Mouse (Mus musculus): ENCODE results near the gene Rdh5. TPM values are rescaled to one million over a fixed set of nuclear protein-coding genes. Genes with fewer than 3 reads are reported as not detected.

The Rdh5 gene
- polyA plus RNA-seq, 1 experiment from 2014 or later, result 19.7 TPM

GRCm38 (mm10) chr10:128902409-128902988 is 20.2 kb downstream of the Rdh5 start:
- Histone ChIP-seq H3K4me3 (ENCODE audit: low read depth, low read length) (no peak overlapping the region), H3K9me3 (ENCODE audit: control insufficient read depth, low read length) (no peaks in the 10 kb centered on the region), H3K9ac (replicated peaks; ENCODE audit: low read depth, low read length) (no peak overlapping the region), H3K4me2 (ENCODE audit: low read depth, low read length) (no peak overlapping the region), H3K27me3 (ENCODE audit: control insufficient read depth, insufficient read depth, low read length) (no peaks in the 10 kb centered on the region), H3K36me3 (ENCODE audit: control insufficient read depth, insufficient read depth, low read length) (no peaks in the 10 kb centered on the region), H3K4me1 (ENCODE audit: control insufficient read depth, insufficient read depth, low read length) (no peaks in the 10 kb centered on the region), H3K27ac (ENCODE audit: low read depth, low read length) (no peak overlapping the region)
- no peak for ATAC-seq (ENCODE audit: low read depth)
- 87% methylated on average over 3 of the region's 3 CpGs for WGBS

DNA sequence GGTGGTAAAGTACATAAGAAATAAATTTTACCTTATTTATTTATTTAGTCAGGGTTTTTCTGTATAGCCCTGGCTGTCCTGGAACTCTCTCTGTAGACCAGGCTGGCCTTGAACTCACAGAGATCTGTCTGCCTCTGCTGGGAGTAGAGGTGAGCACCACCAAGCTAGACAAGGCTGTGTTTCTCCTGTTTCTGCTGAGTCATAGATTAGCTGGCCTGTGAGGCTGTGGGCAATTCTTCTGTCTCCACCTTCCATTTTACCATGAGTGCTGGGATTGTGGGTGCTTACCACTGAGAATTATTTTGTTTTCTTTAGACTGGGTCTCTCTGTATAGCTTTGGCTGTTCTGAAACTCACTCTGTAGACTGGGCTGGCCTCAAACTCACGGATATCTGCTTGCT is 21.3 kb downstream of the Rdh5 start:
- H3K4me1 ChIP-seq (ENCODE audit: control insufficient read depth, insufficient read depth, low read length), result 0 out of 2 replicates have a peak, but pooled peaks cover 4% of the 10 kb centered on the region
- no peak overlapping the region for H3K4me3 ChIP-seq (ENCODE audit: low read depth, low read length)
- no peaks in the 10 kb centered on the region for H3K9me3 ChIP-seq (ENCODE audit: control insufficient read depth, low read length)
- H3K4me2 ChIP-seq (ENCODE audit: low read depth, low read length), result no peak overlapping the region
- ATAC-seq (ENCODE audit: low read depth), result no peak
- no peak overlapping the region for H3K27ac ChIP-seq (ENCODE audit: low read depth, low read length)
- WGBS, result 80% methylated on average over 1 of the region's 1 CpGs
- no peaks in the 10 kb centered on the region for H3K36me3 ChIP-seq (ENCODE audit: control insufficient read depth, insufficient read depth, low read length)
- H3K9ac ChIP-seq (replicated peaks; ENCODE audit: low read depth, low read length), result no peak overlapping the region
- 0 out of 2 replicates have a peak, but pooled peaks cover 2% of the 10 kb centered on the region for H3K27me3 ChIP-seq (ENCODE audit: control insufficient read depth, insufficient read depth, low read length)

DNA sequence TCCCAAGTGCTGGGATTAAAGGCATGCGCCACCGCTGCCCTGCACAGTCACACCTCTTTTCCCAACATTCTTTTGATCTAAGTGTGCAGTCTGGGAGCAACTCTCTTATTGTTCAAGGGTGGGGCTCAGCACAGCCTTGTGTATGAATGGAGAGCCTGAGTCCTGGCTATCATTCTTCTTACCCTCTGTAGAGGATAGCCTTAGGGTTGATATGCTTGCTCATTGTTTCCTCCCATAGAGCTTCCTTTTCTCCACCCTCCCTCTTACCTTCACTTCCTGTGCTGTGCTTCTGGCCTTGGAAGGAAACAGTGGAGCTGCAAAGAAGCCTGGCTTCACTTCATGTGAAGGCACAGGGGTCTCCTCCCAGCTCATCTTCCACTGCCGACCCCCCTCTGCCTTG is 22.0 kb downstream of the Rdh5 start, which contains the start of gene Cd63:
Gene Cd63 (plus strand): TSS at position 292 of the 400 bp plus-strand sequence.
- H3K36me3 ChIP-seq (ENCODE audit: control insufficient read depth, insufficient read depth, low read length), result no peaks in the 10 kb centered on the region
- no peak for ATAC-seq (ENCODE audit: low read depth)
- 0 out of 2 replicates have a peak, but pooled peaks cover 2% of the 10 kb centered on the region for H3K27me3 ChIP-seq (ENCODE audit: control insufficient read depth, insufficient read depth, low read length)
- H3K4me3 ChIP-seq (ENCODE audit: low read depth, low read length), result no peak within 1 kb of the TSS
- 0 out of 2 replicates have a peak, but pooled peaks cover 5% of the 10 kb centered on the region for H3K4me1 ChIP-seq (ENCODE audit: control insufficient read depth, insufficient read depth, low read length)
- WGBS, result 91% methylated on average over 3 of the region's 3 CpGs
- H3K9ac ChIP-seq (replicated peaks; ENCODE audit: low read depth, low read length), result no peak within 1 kb of the TSS
- H3K4me2 ChIP-seq (ENCODE audit: low read depth, low read length), result no peak within 1 kb of the TSS
- no peak within 1 kb of the TSS for H3K27ac ChIP-seq (ENCODE audit: low read depth, low read length)
- no peaks in the 10 kb centered on the region for H3K9me3 ChIP-seq (ENCODE audit: control insufficient read depth, low read length)

- 84% methylated on average over 6 of the region's 6 CpGs for whole genome bisulfite sequencing
- H3K27ac ChIP-seq (ENCODE audit: low read depth, low read length), result no peak overlapping the region
- ATAC-seq (ENCODE audit: low read depth), result no peak
- 0 out of 2 replicates have a peak, but pooled peaks cover 6% of the 10 kb centered on the region for H3K4me1 ChIP-seq (ENCODE audit: control insufficient read depth, insufficient read depth, low read length)
- 0 out of 2 replicates have a peak, but pooled peaks cover 2% of the 10 kb centered on the region for H3K27me3 ChIP-seq (ENCODE audit: control insufficient read depth, insufficient read depth, low read length)
- H3K36me3 ChIP-seq (ENCODE audit: control insufficient read depth, insufficient read depth, low read length), result no peaks in the 10 kb centered on the region
- H3K4me2 ChIP-seq (ENCODE audit: low read depth, low read length), result no peak overlapping the region
- H3K4me3 ChIP-seq (ENCODE audit: low read depth, low read length), result no peak overlapping the region
- no peaks in the 10 kb centered on the region for H3K9me3 ChIP-seq (ENCODE audit: control insufficient read depth, low read length)
- H3K9ac ChIP-seq (replicated peaks; ENCODE audit: low read depth, low read length), result no peak overlapping the region
Measured at GRCm38 (mm10) chr10:128899759-128900490, 22.8 kb downstream of the Rdh5 start.

- H3K27ac ChIP-seq (ENCODE audit: low read depth, low read length), result no peak overlapping the region
- no peak overlapping the region for H3K4me2 ChIP-seq (ENCODE audit: low read depth, low read length)
- 0 out of 2 replicates have a peak, but pooled peaks cover 2% of the 10 kb centered on the region for H3K27me3 ChIP-seq (ENCODE audit: control insufficient read depth, insufficient read depth, low read length)
- H3K9me3 ChIP-seq (ENCODE audit: control insufficient read depth, low read length), result no peaks in the 10 kb centered on the region
- H3K4me3 ChIP-seq (ENCODE audit: low read depth, low read length), result no peak overlapping the region
- H3K4me1 ChIP-seq (ENCODE audit: control insufficient read depth, insufficient read depth, low read length), result peaks cover 10% of the 10 kb centered on the region; the same call in 1 of the 2 replicates
- WGBS, result 24% methylated on average over 1 of the region's 1 CpGs
- H3K9ac ChIP-seq (replicated peaks; ENCODE audit: low read depth, low read length), result no peak overlapping the region
- no peak for ATAC-seq (ENCODE audit: low read depth)
- no peaks in the 10 kb centered on the region for H3K36me3 ChIP-seq (ENCODE audit: control insufficient read depth, insufficient read depth, low read length)
Measured at GRCm38 (mm10) chr10:128897501-128897900, 25.2 kb downstream of the Rdh5 start.

DNA sequence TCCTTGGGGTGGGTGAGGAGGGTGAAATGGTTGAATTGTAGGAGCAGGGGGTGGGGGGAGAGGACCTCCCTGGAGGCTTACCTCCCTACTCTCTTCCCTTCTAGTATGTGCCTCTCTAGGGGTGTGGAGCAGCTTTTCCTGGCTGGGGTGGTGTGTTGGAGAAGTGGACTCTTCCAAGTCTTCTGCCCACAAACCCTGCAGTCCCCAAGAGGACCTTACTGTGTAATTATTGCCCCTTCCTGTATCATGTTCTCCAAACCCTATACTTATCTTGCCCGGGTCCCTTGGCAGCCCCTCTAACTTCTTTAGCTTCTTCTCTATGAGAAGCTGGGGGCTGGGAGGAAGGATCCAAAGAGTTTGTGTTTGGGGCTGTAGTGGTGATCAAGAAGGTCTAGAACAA is 25.9 kb downstream of the Rdh5 start:
- H3K4me2 ChIP-seq (ENCODE audit: low read depth, low read length), result peak overlapping the region; percentile 30; the same call in 1 of the 2 replicates
- peaks cover 10% of the 10 kb centered on the region; the same call in 1 of the 2 replicates for H3K4me1 ChIP-seq (ENCODE audit: control insufficient read depth, insufficient read depth, low read length)
- H3K27ac ChIP-seq (ENCODE audit: low read depth, low read length), result no peak overlapping the region
- ATAC-seq (ENCODE audit: low read depth), result no peak
- no peak overlapping the region for H3K9ac ChIP-seq (replicated peaks; ENCODE audit: low read depth, low read length)
- no peak overlapping the region for H3K4me3 ChIP-seq (ENCODE audit: low read depth, low read length)
- H3K9me3 ChIP-seq (ENCODE audit: control insufficient read depth, low read length), result no peaks in the 10 kb centered on the region
- WGBS, result 31% methylated on average over 1 of the region's 1 CpGs
- no peaks in the 10 kb centered on the region for H3K36me3 ChIP-seq (ENCODE audit: control insufficient read depth, insufficient read depth, low read length)
- H3K27me3 ChIP-seq (ENCODE audit: control insufficient read depth, insufficient read depth, low read length), result 0 out of 2 replicates have a peak, but pooled peaks cover 2% of the 10 kb centered on the region

- Histone ChIP-seq H3K4me3 (ENCODE audit: low read depth, low read length) (peak overlapping the region; percentile 4; the same call in 1 of the 2 replicates), H3K27me3 (ENCODE audit: control insufficient read depth, insufficient read depth, low read length) (0 out of 2 replicates have a peak, but pooled peaks cover 2% of the 10 kb centered on the region), H3K36me3 (ENCODE audit: control insufficient read depth, insufficient read depth, low read length) (no peaks in the 10 kb centered on the region), H3K27ac (ENCODE audit: low read depth, low read length) (no peak overlapping the region), H3K4me1 (ENCODE audit: control insufficient read depth, insufficient read depth, low read length) (peaks cover 10% of the 10 kb centered on the region; the same call in 1 of the 2 replicates), H3K9me3 (ENCODE audit: control insufficient read depth, low read length) (no peaks in the 10 kb centered on the region), H3K9ac (replicated peaks; ENCODE audit: low read depth, low read length) (no peak overlapping the region), H3K4me2 (ENCODE audit: low read depth, low read length) (peak overlapping the region; percentile 30)
- peak; percentile 53; the same call in 1 of the 2 replicates for ATAC-seq (ENCODE audit: low read depth)
- 3% methylated on average over 17 of the region's 17 CpGs for WGBS
Measured at GRCm38 (mm10) chr10:128895952-128896693, 26.6 kb downstream of the Rdh5 start.

DNA sequence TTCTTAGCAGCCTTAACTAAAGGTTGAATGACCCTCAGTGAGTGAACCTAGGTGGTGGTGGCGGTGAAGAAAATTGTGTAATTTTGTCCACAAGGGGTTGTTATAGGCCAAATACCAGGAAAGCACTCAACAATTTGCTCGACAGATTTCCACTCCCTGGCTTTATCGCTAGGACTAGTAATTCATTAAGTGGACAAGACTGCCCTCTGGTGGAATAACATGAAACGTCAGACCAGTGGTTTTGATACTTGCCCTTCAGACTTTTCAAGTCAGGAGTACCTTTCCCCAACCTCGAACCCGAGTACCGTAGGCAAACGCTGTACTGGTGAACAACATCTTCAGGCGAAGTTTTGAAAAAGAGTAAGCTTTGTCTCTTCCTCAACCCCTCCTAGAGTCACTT is 27.3 kb downstream of the Rdh5 start:
- peak overlapping the region; percentile 4; the same call in 1 of the 2 replicates for H3K4me3 ChIP-seq (ENCODE audit: low read depth, low read length)
- no peaks in the 10 kb centered on the region for H3K9me3 ChIP-seq (ENCODE audit: control insufficient read depth, low read length)
- ATAC-seq (ENCODE audit: low read depth), result no peak; the same call in 1 of the 2 replicates
- H3K27me3 ChIP-seq (ENCODE audit: control insufficient read depth, insufficient read depth, low read length), result 0 out of 2 replicates have a peak, but pooled peaks cover 2% of the 10 kb centered on the region
- H3K27ac ChIP-seq (ENCODE audit: low read depth, low read length), result no peak overlapping the region
- WGBS, result under 1% methylated on average over 9 of the region's 9 CpGs
- peaks cover 12% of the 10 kb centered on the region; the same call in 1 of the 2 replicates for H3K4me1 ChIP-seq (ENCODE audit: control insufficient read depth, insufficient read depth, low read length)
- H3K36me3 ChIP-seq (ENCODE audit: control insufficient read depth, insufficient read depth, low read length), result no peaks in the 10 kb centered on the region
- H3K4me2 ChIP-seq (ENCODE audit: low read depth, low read length), result peak overlapping the region; percentile 30
- no peak overlapping the region for H3K9ac ChIP-seq (replicated peaks; ENCODE audit: low read depth, low read length)

Measured in neural tube, embryonic 14.5 days (tissue).